Mouse (Mus musculus): ENCODE data around the gene Ccdc78.

Ccdc78 gene

GRCm38 (mm10) chr17:25817662-25818061, 31.3 kb downstream of the Ccdc78 start:
- no peak for DNase-seq

- DNase-seq: no peak
Measured at GRCm38 (mm10) chr17:25818851-25819780, 32.7 kb downstream of the Ccdc78 start.

- peak; percentile 73 for DNase-seq
Measured at GRCm38 (mm10) chr17:25823452-25823851, 37.1 kb downstream of the Ccdc78 start, which contains the start of gene Wdr24. Wdr24 (plus strand) TSS chr17:25823627.

- no peak for DNase-seq
Measured at GRCm38 (mm10) chr17:25824362-25825142, 38.2 kb downstream of the Ccdc78 start.

GRCm38 (mm10) chr17:25825311-25825710, 38.9 kb downstream of the Ccdc78 start:
- no peak for DNase-seq

GRCm38 (mm10) chr17:25825984-25826570, 39.7 kb downstream of the Ccdc78 start:
- DNase-seq: no peak

- no peak for DNase-seq
Measured at GRCm38 (mm10) chr17:25827011-25827410, 40.6 kb downstream of the Ccdc78 start.

GRCm38 (mm10) chr17:25827546-25828222, 41.3 kb downstream of the Ccdc78 start:
- no peak for DNase-seq

- no peak for DNase-seq
Measured at GRCm38 (mm10) chr17:25828223-25828594, 41.8 kb downstream of the Ccdc78 start.

- peak; percentile 84 for DNase-seq
Measured at GRCm38 (mm10) chr17:25828712-25829557, 42.6 kb downstream of the Ccdc78 start, which contains the start of gene Jmjd8. Jmjd8 (plus strand) TSS chr17:25828867.

GRCm38 (mm10) chr17:25829558-25830017, 43.2 kb downstream of the Ccdc78 start:
- DNase-seq: no peak

- DNase-seq: no peak
Measured at GRCm38 (mm10) chr17:25830200-25830753, 43.9 kb downstream of the Ccdc78 start.

- no peak for DNase-seq
Measured at GRCm38 (mm10) chr17:25830806-25831431, 44.5 kb downstream of the Ccdc78 start.

- DNase-seq: no peak
Measured at GRCm38 (mm10) chr17:25831451-25832281, 45.3 kb downstream of the Ccdc78 start.

- DNase-seq: peak; percentile 100
Measured at GRCm38 (mm10) chr17:25832436-25833290, 46.3 kb downstream of the Ccdc78 start.

GRCm38 (mm10) chr17:25833291-25833663, 46.9 kb downstream of the Ccdc78 start, which contains the start of gene Stub1:
Stub1 (minus strand) TSS chr17:25833404.
- DNase-seq: peak; percentile 98

GRCm38 (mm10) chr17:25833961-25834594, 47.7 kb downstream of the Ccdc78 start:
- DNase-seq: peak; percentile 86

GRCm38 (mm10) chr17:25834595-25835222, 48.3 kb downstream of the Ccdc78 start:
- peak; percentile 47 for DNase-seq

Measured in kidney, adult 11 months (tissue).